Mouse (Mus musculus): Measurements from ENCODE around the gene Gcc1. TPM values are rescaled to one million over a fixed set of nuclear protein-coding genes. Genes with fewer than 3 reads are reported as not detected.

The Gcc1 gene
- total and polyA plus RNA-seq, 2 experiments from 2014 or later: 8.7 to 11.2 TPM

DNA sequence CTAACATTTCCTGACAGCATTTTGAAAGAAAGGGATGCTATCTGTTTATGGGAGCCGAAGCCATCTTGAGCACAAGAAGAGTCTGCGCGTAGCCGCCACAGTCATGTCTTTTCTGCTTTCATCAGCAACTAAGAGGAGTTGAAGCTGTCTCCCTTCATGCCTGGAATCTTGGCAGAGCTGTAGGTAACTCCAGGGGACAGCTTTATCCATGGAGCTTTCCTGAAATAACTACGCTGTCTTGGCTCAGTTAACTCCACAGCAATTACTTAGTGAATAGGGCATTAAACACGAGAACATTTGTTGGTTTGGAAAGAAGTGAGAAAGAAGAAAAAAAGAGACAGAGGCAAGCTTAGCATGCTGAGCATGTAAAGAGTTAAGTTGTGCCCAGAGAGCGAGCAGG, 19.7 kb upstream of the Gcc1 start:
- no peak overlapping the region for H3K27ac ChIP-seq (ENCODE audit: low read depth, low read length)
- WGBS: 67% methylated on average over 7 of the region's 7 CpGs
- H3K4me1 ChIP-seq (ENCODE audit: insufficient read depth, low read length): no peaks in the 10 kb centered on the region
- no peaks in the 10 kb centered on the region for H3K36me3 ChIP-seq (ENCODE audit: insufficient read depth, low read length)
- no peak for TF ChIP-seq CTCF (IDR thresholded peaks at IDR 0.05)
- H3K4me3 ChIP-seq (ENCODE audit: low read depth, low read length): no peak overlapping the region
- no peak for ATAC-seq (ENCODE audit: low FRiP score)
- no peak overlapping the region for H3K9ac ChIP-seq (replicated peaks; ENCODE audit: low read length, poor library complexity, severe bottlenecking)
- peaks cover 25% of the 10 kb centered on the region for H3K27me3 ChIP-seq (ENCODE audit: insufficient read depth, low read length)
- DNase-seq (ENCODE audit: low spot score): peak; percentile 13
- H3K4me2 ChIP-seq (ENCODE audit: low read depth, low read length, poor library complexity, severe bottlenecking): no peak overlapping the region
- H3K9me3 ChIP-seq (ENCODE audit: low read length): no peaks in the 10 kb centered on the region

DNA sequence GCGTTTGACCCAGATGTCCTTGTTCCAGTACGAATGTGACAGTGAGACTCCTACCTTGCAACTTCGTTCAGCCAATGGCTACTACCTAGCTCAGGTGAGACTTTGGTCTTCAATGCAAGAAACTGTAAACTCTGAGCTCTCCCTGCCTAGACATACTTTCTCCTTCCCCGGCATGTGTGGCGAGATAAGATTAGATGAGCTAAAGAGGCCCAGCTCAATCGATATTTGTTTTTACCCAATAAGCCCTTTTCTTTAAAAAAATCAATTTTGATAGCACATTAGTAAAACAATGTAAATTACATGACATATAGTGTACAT, 3.3 kb upstream of the Gcc1 start:
- DNase-seq (ENCODE audit: low spot score) (no peak), ATAC-seq (ENCODE audit: low FRiP score) (no peak)
- Histone ChIP-seq H3K9ac (replicated peaks; ENCODE audit: low read length, poor library complexity, severe bottlenecking) (no peak overlapping the region), H3K9me3 (ENCODE audit: low read length) (no peaks in the 10 kb centered on the region), H3K27ac (ENCODE audit: low read depth, low read length) (no peak overlapping the region), H3K4me2 (ENCODE audit: low read depth, low read length, poor library complexity, severe bottlenecking) (no peak overlapping the region), H3K36me3 (ENCODE audit: insufficient read depth, low read length) (peaks cover 3% of the 10 kb centered on the region; the same call in 1 of the 2 replicates), H3K27me3 (ENCODE audit: insufficient read depth, low read length) (no peaks in the 10 kb centered on the region), H3K4me1 (ENCODE audit: insufficient read depth, low read length) (no peaks in the 10 kb centered on the region), H3K4me3 (ENCODE audit: low read depth, low read length) (no peak overlapping the region)
- WGBS: 81% methylated on average over 6 of the region's 6 CpGs
- no peak for TF ChIP-seq CTCF (IDR thresholded peaks at IDR 0.05)

DNA sequence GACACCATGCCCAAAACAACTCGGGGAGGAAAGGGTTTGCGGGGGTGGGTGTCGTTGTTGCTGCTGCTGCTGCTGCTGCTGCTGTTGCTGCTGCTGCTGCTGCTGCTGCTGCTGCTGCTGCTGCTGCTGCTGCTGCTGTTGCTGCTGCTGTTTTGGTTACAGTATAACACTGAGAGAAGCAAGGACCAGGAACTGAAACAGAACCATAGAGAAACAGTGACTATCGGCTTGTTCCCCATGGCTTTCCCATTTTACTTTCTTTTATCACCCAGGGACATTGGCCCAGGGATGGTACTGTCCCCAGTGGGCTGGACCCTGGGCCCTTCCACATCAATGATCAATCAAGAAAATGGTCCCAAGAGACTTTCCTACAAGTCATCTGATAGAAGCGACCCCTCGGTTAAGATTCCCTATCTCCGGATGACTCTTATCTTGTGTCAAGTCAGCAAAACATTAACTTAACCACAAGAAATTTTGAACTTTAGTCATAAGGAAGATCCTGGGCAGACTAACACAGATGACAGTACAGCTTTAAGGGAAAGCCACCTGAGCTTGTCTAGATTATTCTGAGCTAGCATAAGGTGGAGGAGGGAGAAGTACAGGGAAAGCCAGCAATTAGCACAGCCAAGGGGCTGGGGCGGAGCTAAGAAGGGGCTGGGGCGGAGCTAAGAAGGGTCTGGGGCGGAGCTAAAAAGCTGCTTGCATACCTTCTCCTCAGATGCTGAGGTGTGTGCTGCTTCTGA, 2.8 kb upstream of the Gcc1 start:
- no peak overlapping the region for H3K4me3 ChIP-seq (ENCODE audit: low read depth, low read length)
- 85% methylated on average over 10 of the region's 10 CpGs for WGBS

DNA sequence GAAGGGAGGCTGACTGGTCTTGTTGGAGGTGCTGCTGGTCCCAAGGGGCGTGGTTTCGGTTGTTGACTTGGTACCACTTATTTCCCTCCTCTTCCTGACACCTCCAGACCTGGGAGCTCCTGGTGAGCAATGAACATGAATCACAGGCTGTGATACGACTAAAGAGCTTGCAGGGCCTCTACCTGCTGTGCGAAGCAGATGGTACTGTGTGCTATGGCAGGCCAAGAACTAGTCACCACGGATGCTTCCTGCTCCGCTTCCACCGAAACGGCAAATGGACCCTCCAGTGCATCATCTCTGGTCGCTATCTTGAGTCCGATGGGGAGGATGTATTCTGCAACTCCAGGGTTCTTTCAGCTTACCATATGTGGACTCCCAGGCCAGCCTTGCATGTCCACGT, 1.7 kb upstream of the Gcc1 start:
- 90% methylated on average over 11 of the region's 11 CpGs for WGBS
- no peak overlapping the region for H3K27ac ChIP-seq (ENCODE audit: low read depth, low read length)
- ATAC-seq (ENCODE audit: low FRiP score) (no peak), DNase-seq (ENCODE audit: low spot score) (no peak)
- no peaks in the 10 kb centered on the region for H3K9me3 ChIP-seq (ENCODE audit: low read length)
- TF ChIP-seq CTCF (IDR thresholded peaks at IDR 0.05): no peak
- no peak overlapping the region for H3K9ac ChIP-seq (replicated peaks; ENCODE audit: low read length, poor library complexity, severe bottlenecking)
- no peak overlapping the region for H3K4me2 ChIP-seq (ENCODE audit: low read depth, low read length, poor library complexity, severe bottlenecking)
- H3K4me1 ChIP-seq (ENCODE audit: insufficient read depth, low read length): peaks cover 2% of the 10 kb centered on the region; the same call in 1 of the 2 replicates
- H3K27me3 ChIP-seq (ENCODE audit: insufficient read depth, low read length): no peaks in the 10 kb centered on the region
- H3K36me3 ChIP-seq (ENCODE audit: insufficient read depth, low read length): peaks cover 13% of the 10 kb centered on the region
- H3K4me3 ChIP-seq (ENCODE audit: low read depth, low read length): no peak overlapping the region

More for the DNA sequence above, 2.8 kb upstream of the Gcc1 start:
- ATAC-seq (ENCODE audit: low FRiP score) (no peak), DNase-seq (ENCODE audit: low spot score) (no peak)
- no peak for TF ChIP-seq CTCF (IDR thresholded peaks at IDR 0.05)
- Histone ChIP-seq H3K4me2 (ENCODE audit: low read depth, low read length, poor library complexity, severe bottlenecking) (no peak overlapping the region), H3K9me3 (ENCODE audit: low read length) (no peaks in the 10 kb centered on the region), H3K4me1 (ENCODE audit: insufficient read depth, low read length) (no peaks in the 10 kb centered on the region), H3K27me3 (ENCODE audit: insufficient read depth, low read length) (no peaks in the 10 kb centered on the region), H3K36me3 (ENCODE audit: insufficient read depth, low read length) (peaks cover 8% of the 10 kb centered on the region), H3K9ac (replicated peaks; ENCODE audit: low read length, poor library complexity, severe bottlenecking) (no peak overlapping the region), H3K27ac (ENCODE audit: low read depth, low read length) (no peak overlapping the region)

DNA sequence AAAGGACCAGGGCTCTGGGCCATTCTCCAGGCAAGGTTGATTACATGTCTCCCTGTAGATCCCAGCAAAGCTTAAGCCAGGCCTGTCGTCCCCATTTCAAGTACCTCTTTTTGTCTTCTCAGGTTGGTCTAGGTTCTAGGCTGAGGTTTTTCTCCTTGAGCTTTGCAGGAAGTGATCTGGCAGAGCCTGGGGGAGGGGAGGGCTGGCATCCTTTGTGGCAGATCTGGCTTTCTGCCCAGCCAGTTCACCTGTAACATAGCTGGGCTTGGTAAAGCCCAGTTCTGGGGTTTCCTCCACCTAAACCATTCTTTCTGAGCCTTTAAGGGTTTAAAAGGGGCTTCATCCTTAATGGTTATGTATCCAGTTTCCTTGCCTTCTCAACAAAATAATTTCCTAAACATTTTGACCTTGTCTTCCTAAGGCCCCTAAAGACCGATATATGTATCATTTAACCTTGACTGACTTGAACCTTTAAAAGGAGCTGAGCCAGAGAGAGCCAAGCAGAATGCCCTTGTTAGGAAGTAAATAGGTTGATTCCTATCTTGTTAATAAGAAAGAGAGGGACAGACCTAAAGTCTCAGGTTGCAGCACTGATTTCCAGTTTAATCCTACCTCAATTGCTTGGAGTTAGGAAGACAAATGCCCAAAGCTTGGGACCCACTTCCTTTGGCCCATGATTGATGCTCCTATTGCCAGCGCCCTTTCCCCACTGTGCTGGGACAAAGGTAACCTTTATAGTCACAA, 922 bp downstream of the Gcc1 start, which contains the start of gene Fscn3:
Gene Fscn3 (plus strand): TSS at position 694 of the 744 bp plus-strand sequence.
- no peak within 1 kb of the TSS for H3K27ac ChIP-seq (ENCODE audit: low read depth, low read length)
- H3K9me3 ChIP-seq (ENCODE audit: low read length): no peaks in the 10 kb centered on the region
- 86% methylated on average over 3 of the region's 3 CpGs for WGBS
- ATAC-seq (ENCODE audit: low FRiP score) (no peak), DNase-seq (ENCODE audit: low spot score) (no peak)
- H3K4me2 ChIP-seq (ENCODE audit: low read depth, low read length, poor library complexity, severe bottlenecking): no peak within 1 kb of the TSS
- no peak for TF ChIP-seq CTCF (IDR thresholded peaks at IDR 0.05)
- H3K4me3 ChIP-seq (ENCODE audit: low read depth, low read length): no peak within 1 kb of the TSS
- no peak within 1 kb of the TSS for H3K9ac ChIP-seq (replicated peaks; ENCODE audit: low read length, poor library complexity, severe bottlenecking)
- H3K4me1 ChIP-seq (ENCODE audit: insufficient read depth, low read length): peaks cover 9% of the 10 kb centered on the region; the same call in 1 of the 2 replicates
- H3K36me3 ChIP-seq (ENCODE audit: insufficient read depth, low read length): peaks cover 13% of the 10 kb centered on the region
- H3K27me3 ChIP-seq (ENCODE audit: insufficient read depth, low read length): no peaks in the 10 kb centered on the region

DNA sequence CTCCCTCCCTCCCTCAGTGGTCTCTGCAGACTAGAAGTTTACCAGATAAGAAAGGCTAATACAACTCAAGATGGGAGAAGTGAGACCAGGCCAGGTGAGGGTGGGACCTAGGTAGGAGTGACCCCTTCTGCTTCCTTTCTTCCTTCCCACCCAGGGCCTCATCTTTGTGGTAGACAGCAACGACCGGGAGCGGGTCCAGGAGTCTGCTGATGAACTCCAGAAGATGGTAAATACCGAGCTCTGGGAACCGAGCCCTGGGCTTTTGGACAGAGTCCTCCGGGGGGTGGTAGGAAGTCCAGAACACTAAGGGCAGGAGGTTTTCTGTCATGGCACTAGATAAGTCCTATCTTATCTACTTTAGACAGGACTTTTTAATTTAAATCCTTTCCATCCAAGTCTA, 3.2 kb downstream of the Gcc1 start:
- H3K4me3 ChIP-seq (ENCODE audit: low read depth, low read length): 0 out of 2 replicates have a peak overlapping the region, but pooled peaks have one; percentile 88
- H3K4me2 ChIP-seq (ENCODE audit: low read depth, low read length, poor library complexity, severe bottlenecking): peak overlapping the region; percentile 62
- ATAC-seq (ENCODE audit: low FRiP score) (no peak), DNase-seq (ENCODE audit: low spot score) (no peak)
- TF ChIP-seq CTCF (IDR thresholded peaks at IDR 0.05): no peak
- no peaks in the 10 kb centered on the region for H3K27me3 ChIP-seq (ENCODE audit: insufficient read depth, low read length)
- 89% methylated on average over 6 of the region's 6 CpGs for WGBS
- H3K9me3 ChIP-seq (ENCODE audit: low read length): no peaks in the 10 kb centered on the region
- no peak overlapping the region for H3K27ac ChIP-seq (ENCODE audit: low read depth, low read length)
- H3K36me3 ChIP-seq (ENCODE audit: insufficient read depth, low read length): peaks cover 13% of the 10 kb centered on the region
- no peak overlapping the region for H3K9ac ChIP-seq (replicated peaks; ENCODE audit: low read length, poor library complexity, severe bottlenecking)
- H3K4me1 ChIP-seq (ENCODE audit: insufficient read depth, low read length): peaks cover 18% of the 10 kb centered on the region

Measured in midbrain, postnatal 0 days (tissue).